Mouse (Mus musculus) neural tube, embryonic 14.5 days (tissue): ENCODE results near the gene Upk3a. TPM values are rescaled to one million over a fixed set of nuclear protein-coding genes. Genes with fewer than 3 reads are reported as not detected.

ENCODE experiments used
- ATAC-seq: fragments of 200-750 bp; cut with Nextera tagmentation; 2 replicates; pipeline ENCODE4 v1.8.0; 2017; ENCODE audit warnings: low read depth, mild to moderate bottlenecking, moderate TSS enrichment, moderate library complexity
- H3K27ac ChIP-seq: fragments of 300-500 bp; sonication (generic); 2 replicates; pipeline ENCODE4 v1.5.1; 2014; ENCODE audit warnings: low read depth, mild to moderate bottlenecking, control low read depth, low read length, moderate library complexity, mixed read lengths
- H3K27me3 ChIP-seq: fragments of 300-500 bp; sonication (generic); 2 replicates; pipeline ENCODE4 v1.6.1; 2014; ENCODE audit warnings: low read length; ENCODE audit not compliant: control insufficient read depth, insufficient read depth
- H3K36me3 ChIP-seq: fragments of 300-500 bp; sonication (generic); 2 replicates; pipeline ENCODE4 v1.6.1; 2014; ENCODE audit warnings: low read length, mixed read lengths; ENCODE audit not compliant: control insufficient read depth, insufficient read depth
- H3K4me1 ChIP-seq: fragments of 300-500 bp; sonication (generic); 2 replicates; pipeline ENCODE4 v1.6.1; 2014; ENCODE audit warnings: low read length; ENCODE audit not compliant: control insufficient read depth, insufficient read depth
- H3K4me2 ChIP-seq: fragments of 300-500 bp; sonication (generic); 2 replicates; pipeline ENCODE4 v1.6.1; 2014; ENCODE audit warnings: mild to moderate bottlenecking, low read depth, low read length, control low read depth
- H3K4me3 ChIP-seq: fragments of 300-500 bp; sonication (generic); 2 replicates; pipeline ENCODE4 v1.5.1; 2014; ENCODE audit warnings: low read depth, low read length, control low read depth, mixed read lengths
- H3K9ac ChIP-seq: fragments of 300-500 bp; sonication (generic); replicated peaks from 2 replicates; pipeline ENCODE4 v1.6.1; 2014; ENCODE audit warnings: low read depth, mild to moderate bottlenecking, control low read depth, low read length, mixed read lengths
- H3K9me3 ChIP-seq: fragments of 300-500 bp; sonication (generic); 2 replicates; pipeline ENCODE4 v1.6.1; 2016; ENCODE audit warnings: low read length; ENCODE audit not compliant: control insufficient read depth
- WGBS: fragments of 180-500 bp; shearing (Covaris S2); extraction: QIAGEN DNeasy Blood & Tissue Kit; methylation state at CpG from one replicate; pipeline ENCODE4 v1.1.7; 2014; 5-methylcytosine and 5-hydroxymethylcytosine counted together
- polyA plus RNA-seq: library from polyadenylated mRNA; unstranded; fragments of >200 nt; fragmentation: Nextera tagmentation; extraction: Ambion mirVana; gene quantifications from 2 replicates; pipeline ENCODE4 v1.2.1, GENCODE M21; 2014

The Upk3a gene
- polyA plus RNA-seq, 1 experiment from 2014 or later: 0.88 TPM

GRCm38 (mm10) chr15:84985516-84986160, 31.3 kb upstream of the Upk3a start:
- H3K4me1 ChIP-seq: peaks cover 25% of the 10 kb centered on the region
- 86% methylated on average over 12 of the region's 12 CpGs for WGBS

GRCm38 (mm10) chr15:84986171-84987019, 30.5 kb upstream of the Upk3a start:
- Histone ChIP-seq H3K27ac (no peak overlapping the region), H3K4me3 (peak overlapping the region; percentile 83), H3K4me1 (peaks cover 25% of the 10 kb centered on the region), H3K9me3 (no peaks in the 10 kb centered on the region), H3K27me3 (no peaks in the 10 kb centered on the region), H3K36me3 (no peaks in the 10 kb centered on the region), H3K4me2 (peak overlapping the region; percentile 84), H3K9ac (peak overlapping the region; percentile 97)
- WGBS: 69% methylated on average over 4 of the region's 4 CpGs
- no peak for ATAC-seq

More at GRCm38 (mm10) chr15:84985516-84986160, 31.3 kb upstream of the Upk3a start:
- Histone ChIP-seq H3K9me3 (no peaks in the 10 kb centered on the region), H3K4me3 (no peak overlapping the region), H3K27ac (no peak overlapping the region), H3K4me2 (peak overlapping the region; percentile 84), H3K27me3 (no peaks in the 10 kb centered on the region), H3K36me3 (no peaks in the 10 kb centered on the region), H3K9ac (no peak overlapping the region)
- ATAC-seq: no peak

- peak overlapping the region; percentile 83 for H3K4me3 ChIP-seq
- H3K4me1 ChIP-seq: peaks cover 25% of the 10 kb centered on the region
- H3K4me2 ChIP-seq: peak overlapping the region; percentile 84
- peak overlapping the region; percentile 97 for H3K9ac ChIP-seq
- H3K9me3 ChIP-seq: no peaks in the 10 kb centered on the region
- peak; percentile 69 for ATAC-seq
- H3K27me3 ChIP-seq: no peaks in the 10 kb centered on the region
- H3K36me3 ChIP-seq: no peaks in the 10 kb centered on the region
- WGBS: under 1% methylated on average over 33 of the region's 53 CpGs
- peak overlapping the region; percentile 78 for H3K27ac ChIP-seq
Observed at GRCm38 (mm10) chr15:84987020-84987815, 29.7 kb upstream of the Upk3a start.

GRCm38 (mm10) chr15:84987874-84988825, 28.8 kb upstream of the Upk3a start, which contains the start of gene 5031439G07Rik:
Gene 5031439G07Rik (minus strand): TSS chr15:84988551.
- ATAC-seq: peak; percentile 94
- Histone ChIP-seq H3K4me3 (peak within 1 kb of the TSS; percentile 83), H3K4me2 (peak within 1 kb of the TSS; percentile 84), H3K4me1 (peaks cover 23% of the 10 kb centered on the region), H3K9ac (peak within 1 kb of the TSS; percentile 97), H3K27ac (peak within 1 kb of the TSS; percentile 78), H3K27me3 (no peaks in the 10 kb centered on the region), H3K36me3 (no peaks in the 10 kb centered on the region), H3K9me3 (no peaks in the 10 kb centered on the region)
- WGBS: 2% methylated on average over 55 of the region's 59 CpGs

GRCm38 (mm10) chr15:84989098-84989497, 27.8 kb upstream of the Upk3a start:
- Histone ChIP-seq H3K27ac (no peak overlapping the region), H3K9me3 (no peaks in the 10 kb centered on the region), H3K4me2 (no peak overlapping the region), H3K9ac (no peak overlapping the region), H3K4me3 (no peak overlapping the region), H3K27me3 (no peaks in the 10 kb centered on the region), H3K36me3 (no peaks in the 10 kb centered on the region), H3K4me1 (peaks cover 19% of the 10 kb centered on the region)
- WGBS: 77% methylated on average over 3 of the region's 3 CpGs
- no peak for ATAC-seq

- H3K4me3 ChIP-seq: no peak overlapping the region
- H3K9ac ChIP-seq: no peak overlapping the region
- no peak overlapping the region for H3K4me2 ChIP-seq
- H3K27ac ChIP-seq: no peak overlapping the region
- H3K9me3 ChIP-seq: no peaks in the 10 kb centered on the region
- no peaks in the 10 kb centered on the region for H3K27me3 ChIP-seq
- H3K36me3 ChIP-seq: no peaks in the 10 kb centered on the region
- 50% methylated on average over 7 of the region's 7 CpGs for WGBS
- H3K4me1 ChIP-seq: peaks cover 19% of the 10 kb centered on the region
- ATAC-seq: no peak
Observed at GRCm38 (mm10) chr15:84989771-84990170, 27.2 kb upstream of the Upk3a start.

GRCm38 (mm10) chr15:84994498-84994897, 22.4 kb upstream of the Upk3a start:
- no peaks in the 10 kb centered on the region for H3K4me1 ChIP-seq
- WGBS: 47% methylated on average over 6 of the region's 6 CpGs
- no peaks in the 10 kb centered on the region for H3K9me3 ChIP-seq
- H3K36me3 ChIP-seq: no peaks in the 10 kb centered on the region
- H3K27ac ChIP-seq: no peak overlapping the region
- no peaks in the 10 kb centered on the region for H3K27me3 ChIP-seq
- ATAC-seq: no peak
- H3K9ac ChIP-seq: no peak overlapping the region
- H3K4me2 ChIP-seq: no peak overlapping the region
- no peak overlapping the region for H3K4me3 ChIP-seq

GRCm38 (mm10) chr15:84995041-84995440, 21.9 kb upstream of the Upk3a start:
- H3K9me3 ChIP-seq: no peaks in the 10 kb centered on the region
- no peaks in the 10 kb centered on the region for H3K27me3 ChIP-seq
- no peak overlapping the region for H3K27ac ChIP-seq
- H3K4me2 ChIP-seq: no peak overlapping the region
- 51% methylated on average over 6 of the region's 6 CpGs for WGBS
- H3K4me1 ChIP-seq: no peaks in the 10 kb centered on the region
- H3K36me3 ChIP-seq: no peaks in the 10 kb centered on the region
- no peak overlapping the region for H3K4me3 ChIP-seq
- H3K9ac ChIP-seq: no peak overlapping the region
- ATAC-seq: no peak
